Mouse (Mus musculus) lung, postnatal 0 days (tissue): ENCODE data around the gene Ttc39b. TPM values are rescaled to one million over a fixed set of nuclear protein-coding genes. Genes with fewer than 3 reads are reported as not detected.

ENCODE experiments used
- ATAC-seq: fragments of 200-750 bp; cut with Nextera tagmentation; 2 replicates; pipeline ENCODE4 v1.8.0; 2017; ENCODE audit warnings: moderate library complexity
- DNase-seq: peaks from one replicate; pipeline ENCODE4 v3.0.0-alpha.2; 2016; ENCODE audit warnings: low spot score
- H3K27ac ChIP-seq: fragments of 300-500 bp; sonication (generic); 2 replicates; pipeline ENCODE4 v1.5.1; 2014; ENCODE audit warnings: antibody characterized with exemption, mild to moderate bottlenecking, low read length, mixed read lengths
- H3K27me3 ChIP-seq: fragments of 300-500 bp; sonication (generic); replicated peaks from 2 replicates; pipeline ENCODE4 v1.6.1; 2014; ENCODE audit warnings: low read length, mixed read lengths; ENCODE audit not compliant: insufficient read depth
- H3K36me3 ChIP-seq: fragments of 300-500 bp; sonication (generic); 2 replicates; pipeline ENCODE4 v1.6.1; 2014; ENCODE audit warnings: low read length, mixed read lengths; ENCODE audit not compliant: insufficient read depth
- H3K4me1 ChIP-seq: fragments of 300-500 bp; sonication (generic); 2 replicates; pipeline ENCODE4 v1.6.1; 2014; ENCODE audit warnings: antibody characterized with exemption, low read depth, low read length, mixed read lengths; ENCODE audit not compliant: insufficient read depth
- H3K4me2 ChIP-seq: fragments of 300-500 bp; sonication (generic); replicated peaks from 2 replicates; pipeline ENCODE4 v1.6.1; 2014; ENCODE audit warnings: low read depth, mild to moderate bottlenecking, low read length, moderate library complexity, mixed read lengths
- H3K4me3 ChIP-seq: fragments of 300-500 bp; sonication (generic); 2 replicates; pipeline ENCODE4 v1.5.1; 2014; ENCODE audit warnings: low read depth, low read length
- H3K9ac ChIP-seq: fragments of 300-500 bp; sonication (generic); replicated peaks from 2 replicates; pipeline ENCODE4 v1.6.1; 2014; ENCODE audit warnings: low read depth, mild to moderate bottlenecking
- H3K9me3 ChIP-seq: fragments of 300-500 bp; sonication (generic); 2 replicates; pipeline ENCODE4 v1.6.1; 2016; ENCODE audit warnings: low read length, mixed read lengths
- CTCF ChIP-seq: IDR thresholded peaks from 2 replicates; pipeline ENCODE4 v1.5.1; 2016; ENCODE audit warnings: antibody characterized with exemption, mild to moderate bottlenecking
- EP300 ChIP-seq: IDR thresholded peaks from 2 replicates; pipeline ENCODE4 v1.6.1; 2016; ENCODE audit warnings: antibody characterized with exemption, mild to moderate bottlenecking, control low read depth
- WGBS: fragments of 180-500 bp; shearing (Covaris S2); extraction: QIAGEN DNeasy Blood & Tissue Kit; methylation state at CpG from one replicate; pipeline ENCODE4 v1.1.7; 2014; 5-methylcytosine and 5-hydroxymethylcytosine counted together
- polyA plus RNA-seq: library from polyadenylated mRNA; unstranded; fragments of >200 nt; fragmentation: Nextera tagmentation; extraction: Ambion mirVana; gene quantifications from 2 replicates; pipeline ENCODE4 v1.2.1, GENCODE M21; 2015

Ttc39b gene
- polyA plus RNA-seq, 1 experiment from 2014 or later, result 7.5 TPM

GRCm38 (mm10) chr4:83259690-83260089 lies 64.4 kb downstream of the Ttc39b start:
- no peaks in the 10 kb centered on the region for H3K36me3 ChIP-seq
- DNase-seq, result no peak

GRCm38 (mm10) chr4:83258273-83258672 lies 65.8 kb downstream of the Ttc39b start:
- Histone ChIP-seq H3K27me3 (no peaks in the 10 kb centered on the region), H3K4me2 (no peak overlapping the region), H3K9ac (no peak overlapping the region), H3K4me1 (no peaks in the 10 kb centered on the region), H3K36me3 (no peaks in the 10 kb centered on the region), H3K4me3 (no peak overlapping the region), H3K27ac (no peak overlapping the region), H3K9me3 (no peaks in the 10 kb centered on the region)
- TF ChIP-seq CTCF, result no peak
- TF ChIP-seq EP300, result no peak
- no peak for DNase-seq
- WGBS, result 84% methylated on average over 3 of the region's 3 CpGs
- no peak for ATAC-seq

More at GRCm38 (mm10) chr4:83259690-83260089, 64.4 kb downstream of the Ttc39b start:
- 83% methylated on average over 4 of the region's 4 CpGs for WGBS
- Histone ChIP-seq H3K4me1 (no peaks in the 10 kb centered on the region), H3K4me3 (no peak overlapping the region), H3K9ac (no peak overlapping the region), H3K4me2 (no peak overlapping the region), H3K9me3 (no peaks in the 10 kb centered on the region), H3K27me3 (no peaks in the 10 kb centered on the region), H3K27ac (no peak overlapping the region)
- ATAC-seq, result no peak
- TF ChIP-seq CTCF (no peak), EP300 (no peak)

- H3K36me3 ChIP-seq, result no peaks in the 10 kb centered on the region
- no peak overlapping the region for H3K27ac ChIP-seq
- no peaks in the 10 kb centered on the region for H3K27me3 ChIP-seq
- no peak overlapping the region for H3K4me2 ChIP-seq
- no peak for TF ChIP-seq EP300
- no peak for TF ChIP-seq CTCF
- no peak overlapping the region for H3K4me3 ChIP-seq
- no peak overlapping the region for H3K9ac ChIP-seq
- DNase-seq (no peak), ATAC-seq (no peak)
- H3K9me3 ChIP-seq, result no peaks in the 10 kb centered on the region
- no peaks in the 10 kb centered on the region for H3K4me1 ChIP-seq
- 78% methylated on average over 17 of the region's 17 CpGs for WGBS
Measured at GRCm38 (mm10) chr4:83257279-83258260, 66.5 kb downstream of the Ttc39b start.

- H3K36me3 ChIP-seq, result no peaks in the 10 kb centered on the region
- H3K4me2 ChIP-seq, result no peak overlapping the region
- no peak overlapping the region for H3K27ac ChIP-seq
- H3K4me3 ChIP-seq, result no peak overlapping the region
- H3K4me1 ChIP-seq, result no peaks in the 10 kb centered on the region
- TF ChIP-seq EP300 (no peak), CTCF (no peak)
- no peak for DNase-seq
- H3K9me3 ChIP-seq, result no peaks in the 10 kb centered on the region
- no peaks in the 10 kb centered on the region for H3K27me3 ChIP-seq
- WGBS, result 87% methylated on average over 11 of the region's 11 CpGs
- H3K9ac ChIP-seq, result no peak overlapping the region
- ATAC-seq, result no peak
Measured at GRCm38 (mm10) chr4:83256779-83257178, 67.3 kb downstream of the Ttc39b start.

GRCm38 (mm10) chr4:83254941-83255340 lies 69.1 kb downstream of the Ttc39b start:
- Histone ChIP-seq H3K9ac (no peak overlapping the region), H3K9me3 (no peaks in the 10 kb centered on the region), H3K4me1 (no peaks in the 10 kb centered on the region), H3K4me2 (no peak overlapping the region), H3K36me3 (no peaks in the 10 kb centered on the region), H3K27me3 (no peaks in the 10 kb centered on the region), H3K4me3 (no peak overlapping the region), H3K27ac (no peak overlapping the region)
- ATAC-seq (no peak), DNase-seq (no peak)
- TF ChIP-seq EP300 (no peak), CTCF (no peak)
- WGBS, result 82% methylated on average over 10 of the region's 10 CpGs

- H3K4me1 ChIP-seq, result no peaks in the 10 kb centered on the region
Measured at GRCm38 (mm10) chr4:83253679-83254078, 70.4 kb downstream of the Ttc39b start.

More at GRCm38 (mm10) chr4:83253679-83254078, 70.4 kb downstream of the Ttc39b start:
- Histone ChIP-seq H3K27ac (no peak overlapping the region), H3K9me3 (no peaks in the 10 kb centered on the region), H3K4me2 (no peak overlapping the region), H3K36me3 (no peaks in the 10 kb centered on the region), H3K4me3 (no peak overlapping the region), H3K27me3 (no peaks in the 10 kb centered on the region), H3K9ac (no peak overlapping the region)
- no peak for TF ChIP-seq EP300
- TF ChIP-seq CTCF, result no peak
- WGBS, result 92% methylated on average over 6 of the region's 6 CpGs
- ATAC-seq (no peak), DNase-seq (no peak)
